Mouse (Mus musculus) myocyte (in vitro differentiated cells): ENCODE measurements around the gene Rgs6. TPM values are rescaled to one million over a fixed set of nuclear protein-coding genes. Genes with fewer than 3 reads are reported as not detected.

Experiments
- H3K27me3 ChIP-seq: one replicate; pipeline ENCODE4 v1.6.1; 2011; ENCODE audit not compliant: control insufficient read depth, insufficient read depth, insufficient read length
- H3K36me3 ChIP-seq: one replicate; pipeline ENCODE4 v1.6.1; 2011; ENCODE audit not compliant: control insufficient read depth, insufficient read depth
- H3K4me2 ChIP-seq: one replicate; pipeline ENCODE4 v1.6.1; 2011; ENCODE audit warnings: low read depth, control low read depth
- H3K4me3 ChIP-seq: one replicate; pipeline ENCODE4 v1.5.1; 2011; ENCODE audit warnings: mild to moderate bottlenecking, control low read depth, moderate library complexity
- H3K79me2 ChIP-seq: one replicate; pipeline ENCODE4 v1.6.1; 2011; ENCODE audit not compliant: control insufficient read depth, insufficient read depth
- H3ac ChIP-seq: one replicate; pipeline ENCODE4 v1.6.1; 2011; ENCODE audit not compliant: control insufficient read depth, insufficient read length
- CEBPB ChIP-seq: IDR thresholded peaks from 2 replicates; pipeline ENCODE4 v1.6.1; 2011; ENCODE audit warnings: mild to moderate bottlenecking, moderate library complexity; ENCODE audit not compliant: poor library complexity, insufficient read depth, severe bottlenecking
- E2F4 ChIP-seq: IDR thresholded peaks from one replicate; pipeline ENCODE4 v1.6.1; 2011; ENCODE audit warnings: mild to moderate bottlenecking, control low read depth, moderate library complexity; ENCODE audit not compliant: insufficient read depth
- MAX ChIP-seq: IDR thresholded peaks from one replicate; pipeline ENCODE4 v1.6.1; 2011; ENCODE audit warnings: low read depth, mild to moderate bottlenecking, control low read depth
- MYOD1 ChIP-seq, 3 experiments: IDR thresholded peaks; one replicate each; pipeline ENCODE4 v1.6.1; 2011; ENCODE audit warnings: control low read depth in 2 of 3, low read depth in 2 of 3, mild to moderate bottlenecking in 2 of 3, moderate library complexity in 1 of 3; ENCODE audit not compliant: insufficient read length in 2 of 3, control insufficient read depth in 1 of 3
- MYOG ChIP-seq, 3 experiments: IDR thresholded peaks; one replicate each; pipeline ENCODE4 v1.6.1; 2011; ENCODE audit warnings: control low read depth in 2 of 3, low read depth in 2 of 3, mild to moderate bottlenecking in 2 of 3; ENCODE audit not compliant: insufficient read length in 2 of 3, control insufficient read depth in 1 of 3, insufficient read depth in 1 of 3
- POLR2A ChIP-seq: IDR thresholded peaks from one replicate; pipeline ENCODE4 v1.6.1; 2011; ENCODE audit warnings: low read depth, mild to moderate bottlenecking, control low read depth, moderate library complexity; ENCODE audit not compliant: insufficient read length
- POLR2AphosphoS2 ChIP-seq: IDR thresholded peaks from one replicate; pipeline ENCODE4 v1.6.1; 2011; ENCODE audit warnings: low read depth, control low read depth; ENCODE audit not compliant: insufficient read length
- REST ChIP-seq: IDR thresholded peaks from one replicate; pipeline ENCODE4 v1.6.1; 2011; ENCODE audit warnings: mild to moderate bottlenecking, control low read depth, moderate library complexity; ENCODE audit not compliant: insufficient read depth, insufficient read length
- SRF ChIP-seq: IDR thresholded peaks from one replicate; pipeline ENCODE4 v1.6.1; 2011; ENCODE audit warnings: low read depth; ENCODE audit not compliant: control insufficient read depth, insufficient read length
- TCF12 ChIP-seq: IDR thresholded peaks from one replicate; pipeline ENCODE4 v1.6.1; 2011; ENCODE audit warnings: mild to moderate bottlenecking, control low read depth; ENCODE audit not compliant: poor library complexity, insufficient read depth, severe bottlenecking
- TCF3 ChIP-seq: IDR thresholded peaks from one replicate; pipeline ENCODE4 v1.6.1; 2011; ENCODE audit warnings: low read depth, control low read depth; ENCODE audit not compliant: insufficient read length
- USF1 ChIP-seq: IDR thresholded peaks from one replicate; pipeline ENCODE4 v1.6.1; 2011; ENCODE audit warnings: low read depth, mild to moderate bottlenecking, control low read depth, moderate library complexity
- polyA plus RNA-seq: library from polyadenylated mRNA; unstranded; fragments of >200 nt; fragmentation: generic; extraction: Trizol; gene quantifications from one replicate; pipeline ENCODE4 v1.2.1, GENCODE M21; 2012; ENCODE audit warnings: missing spikeins

Gene Rgs6
- polyA plus RNA-seq, 1 experiment: not detected

DNA sequence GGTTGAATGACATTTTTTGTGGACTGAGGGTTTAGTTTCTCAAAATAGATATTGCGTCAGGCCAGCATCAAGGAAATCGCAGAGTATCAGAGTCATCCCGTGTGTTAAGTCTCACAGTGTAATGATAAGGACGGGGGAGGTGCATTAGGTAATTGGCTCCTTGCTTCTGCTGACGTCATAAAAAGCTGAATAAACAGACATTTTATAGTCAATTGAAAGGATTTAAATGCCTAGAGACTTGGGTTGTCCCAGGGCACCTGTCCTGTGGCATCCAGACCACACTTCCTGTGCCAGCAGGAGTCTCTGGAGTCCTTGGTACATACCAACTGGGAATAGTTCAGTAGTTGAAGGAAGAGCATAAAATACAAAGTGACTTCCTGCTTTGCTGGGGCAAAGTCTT, 427.3 kb downstream of the Rgs6 start:
- no peak overlapping the region for H3K4me2 ChIP-seq
- no peak for TF ChIP-seq POLR2AphosphoS2
- no peak for TF ChIP-seq MYOD1 (IDR thresholded peaks at IDR 0.05; ENCODE audit: control insufficient read depth in 1 of 3, insufficient read length in 2 of 3, low read depth in 2 of 3)
- TF ChIP-seq TCF3: no peak
- no peak for TF ChIP-seq E2F4
- no peak for TF ChIP-seq CEBPB
- no peak for TF ChIP-seq REST
- TF ChIP-seq POLR2A: no peak
- no peak for TF ChIP-seq USF1
- no peak for TF ChIP-seq MYOG (IDR thresholded peaks at IDR 0.05; ENCODE audit: control insufficient read depth in 1 of 3, insufficient read depth in 1 of 3, insufficient read length in 2 of 3, low read depth in 2 of 3)
- TF ChIP-seq MAX: no peak
- no peak for TF ChIP-seq SRF
- no peak for TF ChIP-seq TCF12
- H3K79me2 ChIP-seq: no peaks in the 10 kb centered on the region
- H3K36me3 ChIP-seq: no peaks in the 10 kb centered on the region
- no peak overlapping the region for H3K4me3 ChIP-seq
- no peaks in the 10 kb centered on the region for H3K27me3 ChIP-seq
- no peak overlapping the region for H3ac ChIP-seq

DNA sequence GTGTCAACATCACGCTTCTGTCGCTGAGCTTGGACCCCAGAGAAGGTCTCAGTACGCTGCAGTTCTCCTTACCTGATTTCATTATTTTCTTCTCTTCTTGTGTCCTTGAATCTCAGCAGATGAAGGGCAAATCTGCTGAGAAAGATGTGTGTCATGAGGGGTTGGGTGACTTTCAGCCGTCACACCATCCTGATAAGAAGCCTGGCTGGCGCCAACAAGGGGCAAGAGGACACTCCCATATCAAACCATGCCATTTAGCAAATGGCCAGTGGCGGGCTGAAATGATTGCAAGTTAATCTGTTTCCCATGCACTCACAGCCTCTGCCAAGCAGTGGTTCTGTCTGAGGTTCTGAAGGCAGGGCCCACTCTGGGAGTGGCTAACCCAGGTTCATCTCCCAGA, 428.4 kb downstream of the Rgs6 start:
- TF ChIP-seq MAX (no peak), POLR2AphosphoS2 (no peak), POLR2A (no peak), TCF12 (no peak), TCF3 (no peak), SRF (no peak)
- Histone ChIP-seq H3K4me3 (no peak overlapping the region), H3K4me2 (no peak overlapping the region), H3K36me3 (no peaks in the 10 kb centered on the region), H3K79me2 (no peaks in the 10 kb centered on the region), H3ac (no peak overlapping the region), H3K27me3 (no peaks in the 10 kb centered on the region)

DNA sequence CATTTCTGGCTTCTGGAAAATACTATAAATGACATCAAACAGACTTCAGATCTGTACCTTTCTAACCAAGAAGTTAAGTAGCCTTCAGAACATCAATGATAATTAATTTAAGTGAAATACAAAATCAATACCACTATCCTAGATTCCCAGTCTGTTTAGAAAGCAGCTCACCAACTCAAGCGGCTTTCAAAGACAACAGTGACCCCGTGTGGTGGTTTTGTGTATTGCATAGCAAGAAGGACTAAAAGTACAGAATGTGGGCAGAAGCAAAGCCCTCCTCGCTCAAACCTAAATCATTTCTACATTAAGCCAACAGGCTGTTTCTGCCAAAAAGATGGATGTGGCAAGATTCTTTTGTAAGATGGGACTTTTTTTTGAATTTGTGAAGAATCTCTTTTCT, 429.9 kb downstream of the Rgs6 start:
- Histone ChIP-seq H3K27me3 (no peaks in the 10 kb centered on the region), H3K4me2 (no peak overlapping the region), H3K79me2 (no peaks in the 10 kb centered on the region), H3ac (no peak overlapping the region), H3K36me3 (no peaks in the 10 kb centered on the region), H3K4me3 (no peak overlapping the region)
- TF ChIP-seq USF1: no peak
- TF ChIP-seq E2F4: no peak
- no peak for TF ChIP-seq CEBPB
- no peak for TF ChIP-seq TCF12
- no peak for TF ChIP-seq POLR2A
- no peak for TF ChIP-seq TCF3
- no peak for TF ChIP-seq REST
- TF ChIP-seq POLR2AphosphoS2: no peak
- no peak for TF ChIP-seq MAX
- no peak for TF ChIP-seq MYOG (IDR thresholded peaks at IDR 0.05; ENCODE audit: control insufficient read depth in 1 of 3, insufficient read depth in 1 of 3, insufficient read length in 2 of 3, low read depth in 2 of 3)
- no peak for TF ChIP-seq SRF
- no peak for TF ChIP-seq MYOD1 (IDR thresholded peaks at IDR 0.05; ENCODE audit: control insufficient read depth in 1 of 3, insufficient read length in 2 of 3, low read depth in 2 of 3)

DNA sequence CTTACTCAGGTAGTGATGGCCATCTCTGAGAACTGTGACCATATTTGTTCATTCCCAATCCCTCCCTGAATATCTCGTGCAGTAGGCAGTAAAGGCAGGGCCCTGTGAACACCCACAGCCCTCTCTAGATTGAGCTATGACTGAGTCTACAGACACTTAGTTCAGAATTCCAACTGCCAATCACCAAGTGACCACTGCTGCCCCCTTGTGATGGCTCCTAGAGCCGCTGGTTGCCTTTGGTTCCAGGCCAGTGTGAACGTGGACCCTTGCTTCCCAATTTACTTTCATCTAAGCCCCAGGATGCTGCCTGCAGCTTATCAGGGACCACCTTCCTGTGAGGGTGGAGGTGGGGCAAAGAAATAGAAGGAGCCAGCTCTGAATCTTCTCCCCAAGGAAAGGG, 438.9 kb downstream of the Rgs6 start:
- no peaks in the 10 kb centered on the region for H3K36me3 ChIP-seq
- no peak overlapping the region for H3ac ChIP-seq
- H3K79me2 ChIP-seq: no peaks in the 10 kb centered on the region
- TF ChIP-seq E2F4: no peak
- TF ChIP-seq CEBPB: no peak
- TF ChIP-seq MAX: no peak
- no peak for TF ChIP-seq MYOD1 (IDR thresholded peaks at IDR 0.05; ENCODE audit: control insufficient read depth in 1 of 3, insufficient read length in 2 of 3, low read depth in 2 of 3)
- no peak for TF ChIP-seq REST
- TF ChIP-seq USF1: no peak
- TF ChIP-seq SRF: no peak
- TF ChIP-seq MYOG (IDR thresholded peaks at IDR 0.05; ENCODE audit: control insufficient read depth in 1 of 3, insufficient read depth in 1 of 3, insufficient read length in 2 of 3, low read depth in 2 of 3): no peak
- TF ChIP-seq TCF3: no peak
- TF ChIP-seq POLR2A: no peak
- TF ChIP-seq POLR2AphosphoS2: no peak
- TF ChIP-seq TCF12: no peak
- H3K4me3 ChIP-seq: no peak overlapping the region
- H3K27me3 ChIP-seq: no peaks in the 10 kb centered on the region
- no peak overlapping the region for H3K4me2 ChIP-seq

DNA sequence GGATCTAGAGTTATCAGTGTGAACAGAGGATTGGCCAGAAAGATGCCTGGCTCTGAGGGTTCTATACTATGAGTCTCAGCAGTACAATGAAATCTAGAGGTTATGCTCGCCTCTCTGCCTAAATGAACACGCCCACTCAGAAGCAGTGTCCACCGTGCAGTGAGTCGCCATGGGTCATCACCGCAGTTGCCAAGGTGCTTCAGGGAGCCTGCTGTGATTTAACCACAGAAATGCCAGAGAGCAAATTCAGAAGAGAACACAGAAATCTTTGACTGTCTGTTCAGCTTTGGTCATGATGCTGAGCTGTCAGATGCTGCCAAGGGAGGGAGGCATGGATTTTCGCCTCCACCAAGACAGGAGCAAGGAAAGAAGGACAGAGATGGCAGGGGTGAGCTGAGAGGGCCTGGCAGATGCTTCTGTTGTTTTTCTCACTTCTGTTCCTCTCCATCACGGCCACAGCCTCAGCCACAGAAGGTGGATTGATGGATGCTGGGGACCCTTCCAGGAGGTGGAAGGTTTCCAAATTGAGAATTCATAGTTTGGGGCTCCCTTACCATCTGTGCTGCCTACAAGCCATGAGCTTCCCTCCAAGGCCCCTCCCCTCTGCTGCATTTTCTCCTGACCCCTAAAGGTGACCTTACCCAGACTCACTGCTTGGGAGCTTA, 445.2 kb downstream of the Rgs6 start:
- Histone ChIP-seq H3K79me2 (no peaks in the 10 kb centered on the region), H3K4me2 (no peak overlapping the region), H3K36me3 (no peaks in the 10 kb centered on the region), H3K4me3 (no peak overlapping the region), H3K27me3 (no peaks in the 10 kb centered on the region), H3ac (no peak overlapping the region)
- TF ChIP-seq USF1: no peak
- no peak for TF ChIP-seq POLR2A
- no peak for TF ChIP-seq REST
- no peak for TF ChIP-seq MYOD1 (IDR thresholded peaks at IDR 0.05; ENCODE audit: control insufficient read depth in 1 of 3, insufficient read length in 2 of 3, low read depth in 2 of 3)
- TF ChIP-seq MYOG (IDR thresholded peaks at IDR 0.05; ENCODE audit: control insufficient read depth in 1 of 3, insufficient read depth in 1 of 3, insufficient read length in 2 of 3, low read depth in 2 of 3): no peak
- TF ChIP-seq E2F4: no peak
- no peak for TF ChIP-seq SRF
- no peak for TF ChIP-seq MAX
- TF ChIP-seq POLR2AphosphoS2: no peak
- TF ChIP-seq TCF12: no peak
- TF ChIP-seq CEBPB: no peak
- no peak for TF ChIP-seq TCF3
